Mouse (Mus musculus) ovary, postnatal 10 days (tissue): ENCODE results near the gene 1700084M14Rik.
"Not testable (repeated sequence)": the region's sequence is repeated elsewhere in the genome, so short reads cannot be mapped to it uniquely, and the experiment has no call there.

ENCODE experiments used
- DNase-seq: peaks from one replicate; pipeline ENCODE4 v3.0.0; 2022; ENCODE audit warnings: low spot score

Gene 1700084M14Rik

DNA sequence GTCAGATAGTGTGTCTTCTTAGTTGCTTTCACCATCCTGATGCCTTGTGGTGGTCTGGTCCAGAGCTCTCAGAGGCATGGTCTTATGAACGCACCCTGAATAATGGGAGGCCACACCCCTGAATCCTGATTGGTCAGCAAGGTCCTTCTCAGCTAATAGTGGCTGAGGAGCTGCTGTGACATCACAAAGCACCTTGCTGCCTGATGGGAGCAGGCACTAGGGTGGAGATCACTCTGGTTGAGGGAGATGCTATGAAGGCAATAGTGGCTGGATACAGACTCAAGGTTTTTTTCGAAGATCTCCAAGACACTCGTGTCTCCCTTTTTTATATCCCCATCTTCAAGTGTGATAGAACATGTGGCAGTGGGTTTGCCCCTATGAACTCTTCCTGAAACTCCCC lies at the start of gene 1700084M14Rik:
Gene 1700084M14Rik, minus strand, starts transcription at position 101 of the 400 bp plus-strand sequence.
- DNase-seq: not testable (repeated sequence)
